Mouse (Mus musculus): ENCODE results near the gene Ccl6.

GRCm38 (mm10) chr11:83570189-83570588 lies 22.7 kb downstream of the Ccl6 start:
- TF ChIP-seq EP300 (IDR thresholded peaks at IDR 0.05; ENCODE audit: low read depth), result no peak
- TF ChIP-seq CTCF (IDR thresholded peaks at IDR 0.05; ENCODE audit: low read depth), result no peak

Data from heart, postnatal 0 days (tissue).